Mouse (Mus musculus): ENCODE results near the gene Slc9a5.

Slc9a5 gene

DNA sequence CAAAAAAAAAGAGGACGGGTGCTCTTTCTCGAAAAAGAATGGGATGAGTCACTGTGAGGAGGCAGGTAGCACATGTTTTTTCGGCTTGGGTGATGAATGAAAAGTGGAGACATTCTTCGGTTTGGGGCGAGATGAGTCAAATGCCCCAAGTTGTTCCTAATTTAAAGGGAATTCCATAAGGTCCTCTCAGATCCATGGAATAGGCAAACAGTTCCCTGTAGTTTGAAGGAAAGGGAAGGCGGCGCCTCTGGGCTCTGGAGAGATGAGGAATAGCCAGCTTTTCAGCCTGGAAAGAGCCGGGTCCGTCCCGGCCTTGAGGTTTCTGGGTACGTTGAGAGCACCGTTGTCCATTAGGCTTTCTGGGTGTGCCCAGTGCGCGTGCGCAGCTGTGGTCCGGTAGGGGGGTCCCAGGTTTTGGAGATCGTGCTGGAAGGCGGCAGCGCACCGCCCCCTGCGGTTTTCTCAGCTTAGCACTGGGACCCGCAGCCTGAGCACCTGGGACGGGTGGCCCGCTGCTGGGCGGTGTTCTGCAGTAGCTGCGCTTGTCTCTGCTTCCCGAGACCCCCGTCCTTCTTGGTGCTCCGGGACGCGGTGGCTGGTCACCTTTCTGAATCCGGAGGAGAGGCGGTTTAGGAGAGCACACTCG, at the start of gene Slc9a5:
Gene Slc9a5, plus strand, starts transcription at position 394 of the 646 bp plus-strand sequence.
- peak; percentile 90 for DNase-seq

- DNase-seq: no peak
Observed at GRCm38 (mm10) chr8:105299962-105300361, 48.7 kb upstream of the Slc9a5 start.

- no peak for DNase-seq
Observed at GRCm38 (mm10) chr8:105303396-105303795, 45.2 kb upstream of the Slc9a5 start.

DNA sequence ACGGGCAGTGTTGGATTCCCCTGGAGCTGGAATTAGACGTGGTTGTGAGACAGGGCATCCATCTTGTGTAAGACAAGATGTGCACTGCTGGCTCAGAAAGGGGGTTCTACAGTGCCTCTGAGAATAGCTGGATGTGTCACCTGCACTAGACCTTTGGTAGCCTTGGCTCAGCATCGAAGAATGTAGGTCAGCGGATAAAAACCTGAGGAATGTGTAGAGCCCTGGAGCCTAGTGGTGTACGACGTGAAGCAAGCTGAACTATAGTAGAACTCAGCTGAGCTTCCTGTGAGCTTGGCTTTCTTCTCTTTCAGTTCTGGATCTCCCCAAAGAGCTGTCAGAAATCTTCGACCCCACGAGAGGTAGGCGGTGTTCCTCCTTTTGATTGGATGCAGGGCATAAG, 44.8 kb upstream of the Slc9a5 start:
- DNase-seq: no peak

DNA sequence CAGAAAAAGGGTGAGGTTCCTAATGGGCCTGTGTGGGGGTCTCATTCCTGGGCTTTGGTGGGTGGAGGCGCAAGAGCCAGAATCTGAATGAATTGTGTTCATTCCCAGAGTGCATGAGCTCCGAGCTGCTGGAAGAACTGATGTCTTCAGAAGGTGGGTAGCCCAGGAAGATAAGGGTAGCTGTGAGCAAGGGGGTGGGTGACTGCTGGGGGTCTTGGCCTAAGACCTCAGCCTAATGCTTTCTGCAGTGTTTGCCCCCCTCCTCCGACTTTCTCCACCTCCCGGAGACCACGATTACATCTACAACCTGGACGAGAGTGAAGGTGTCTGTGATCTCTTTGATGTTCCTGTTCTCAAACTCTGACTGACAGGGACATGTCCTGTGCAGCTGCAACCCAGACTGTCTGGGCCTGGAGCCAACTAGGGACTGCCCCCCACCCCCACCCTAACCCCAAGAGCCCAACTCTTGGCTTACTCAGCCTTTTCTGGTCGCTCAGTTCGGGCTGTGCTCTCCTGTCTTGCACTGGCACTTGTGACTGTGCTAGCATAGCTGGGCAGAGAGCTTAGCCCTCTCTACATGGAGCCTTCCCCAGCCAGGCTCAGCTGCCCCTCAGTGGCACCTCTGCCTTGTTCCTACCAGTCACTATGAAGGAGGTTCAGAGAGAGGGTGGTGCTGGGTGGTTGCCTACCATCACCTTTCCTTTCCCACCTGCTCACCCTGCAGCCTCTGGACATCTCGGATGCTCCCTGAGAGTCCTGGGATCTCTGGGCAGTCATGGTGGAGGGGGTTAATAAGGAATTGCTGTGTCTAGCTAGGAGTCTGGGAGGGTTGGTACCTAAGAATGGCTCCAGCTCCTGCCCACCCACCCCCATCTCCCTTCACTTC, 44.1 kb upstream of the Slc9a5 start:
- no peak for DNase-seq

DNA sequence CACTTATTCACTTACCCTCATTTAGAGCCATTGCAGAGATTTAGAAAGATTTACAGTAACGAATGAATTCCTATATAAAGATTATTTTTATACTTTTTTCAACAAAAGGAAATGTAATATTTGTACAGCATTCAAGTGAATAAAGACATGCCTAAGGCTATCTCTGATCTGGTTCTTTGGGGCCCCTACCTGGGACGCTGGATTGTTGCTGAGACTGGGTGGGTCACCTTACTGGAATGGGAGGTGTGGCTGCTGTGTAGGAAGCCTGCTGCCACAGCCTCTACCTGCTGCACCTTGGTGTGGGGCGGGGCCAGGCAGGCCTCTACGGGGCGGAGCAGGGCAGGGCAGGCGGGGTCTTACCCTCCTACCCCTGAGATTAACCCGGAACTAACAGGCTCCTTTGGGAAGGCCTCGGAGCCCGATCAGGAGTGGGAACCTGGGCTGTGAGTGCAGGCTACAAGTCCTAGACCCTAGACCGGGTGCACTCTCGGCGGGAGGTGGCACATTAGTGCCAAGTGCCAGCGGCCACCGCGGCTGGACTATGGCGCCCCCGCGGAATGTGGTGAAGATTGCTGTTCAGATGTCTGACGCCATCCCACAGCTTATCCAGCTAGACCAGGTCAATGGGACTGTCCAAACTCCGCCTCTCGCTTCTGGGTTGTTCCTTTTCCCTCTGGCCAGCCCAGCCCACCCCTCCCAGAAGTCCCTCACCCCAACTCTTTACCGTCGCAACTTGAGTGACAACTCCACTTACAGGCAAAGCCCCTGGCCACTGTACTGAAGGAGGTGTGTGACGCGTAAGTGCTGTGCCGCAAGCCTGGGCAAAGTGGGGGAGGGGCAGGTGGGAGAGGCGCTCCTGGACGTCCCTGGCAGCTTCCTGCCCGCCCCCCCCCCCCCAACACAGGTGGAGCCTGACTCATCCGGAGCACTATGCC, 43.2 kb upstream of the Slc9a5 start, which contains the start of gene Elmo3:
Gene Elmo3, plus strand, starts transcription at position 391 of the 935 bp plus-strand sequence.
- DNase-seq: peak; percentile 71

- no peak for DNase-seq
Observed at GRCm38 (mm10) chr8:105306146-105306691, 42.4 kb upstream of the Slc9a5 start.

GRCm38 (mm10) chr8:105307670-105308069, 41.0 kb upstream of the Slc9a5 start:
- DNase-seq: no peak

- DNase-seq: no peak
Observed at GRCm38 (mm10) chr8:105308428-105308827, 40.2 kb upstream of the Slc9a5 start.

GRCm38 (mm10) chr8:105309142-105309847, 39.3 kb upstream of the Slc9a5 start:
- DNase-seq: no peak

- no peak for DNase-seq
Observed at GRCm38 (mm10) chr8:105310118-105310517, 38.5 kb upstream of the Slc9a5 start.

GRCm38 (mm10) chr8:105311718-105312117, 36.9 kb upstream of the Slc9a5 start:
- no peak for DNase-seq

GRCm38 (mm10) chr8:105312891-105313481, 35.7 kb upstream of the Slc9a5 start:
- DNase-seq: no peak

GRCm38 (mm10) chr8:105313622-105314402, 34.8 kb upstream of the Slc9a5 start:
- DNase-seq: peak; percentile 28

DNA sequence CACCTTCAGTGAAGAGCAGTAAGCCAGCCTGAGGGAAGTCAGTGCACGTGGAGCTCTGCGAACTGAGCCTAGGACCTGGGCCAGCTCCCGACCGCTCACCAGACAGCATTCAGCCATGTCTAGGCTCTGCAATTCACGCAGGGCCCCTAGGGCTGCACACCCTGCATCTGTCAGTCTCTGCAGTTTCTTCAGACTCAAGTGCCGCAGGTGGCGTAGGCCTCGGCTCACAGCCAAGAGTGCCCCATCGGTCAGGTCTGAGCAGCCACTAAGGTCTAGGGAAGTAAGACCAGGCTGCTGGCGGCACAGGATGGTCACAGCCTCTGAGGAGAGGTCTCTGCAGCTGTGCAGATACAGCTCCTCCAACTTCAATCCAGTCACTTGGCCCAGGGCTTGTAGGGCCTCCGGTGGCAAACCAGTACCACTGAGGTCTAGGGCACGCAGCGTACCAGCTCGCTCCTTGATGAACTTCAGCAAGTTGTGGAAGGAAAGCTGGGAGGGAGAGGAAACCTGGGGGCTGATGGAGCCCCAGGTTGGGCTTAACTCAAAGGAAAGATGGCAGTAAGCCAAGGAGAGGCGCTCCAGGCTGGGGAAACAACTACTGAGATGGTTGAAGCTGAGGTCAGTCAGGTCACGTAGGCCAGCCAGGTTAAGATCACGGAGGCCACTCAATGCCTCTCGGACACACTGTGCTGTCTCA, 33.4 kb upstream of the Slc9a5 start:
- no peak for DNase-seq

- no peak for DNase-seq
Observed at GRCm38 (mm10) chr8:105317941-105318340, 30.7 kb upstream of the Slc9a5 start.

- DNase-seq: no peak
Observed at GRCm38 (mm10) chr8:105318662-105319190, 29.9 kb upstream of the Slc9a5 start.

GRCm38 (mm10) chr8:105323183-105323582, 25.5 kb upstream of the Slc9a5 start:
- DNase-seq: no peak

DNA sequence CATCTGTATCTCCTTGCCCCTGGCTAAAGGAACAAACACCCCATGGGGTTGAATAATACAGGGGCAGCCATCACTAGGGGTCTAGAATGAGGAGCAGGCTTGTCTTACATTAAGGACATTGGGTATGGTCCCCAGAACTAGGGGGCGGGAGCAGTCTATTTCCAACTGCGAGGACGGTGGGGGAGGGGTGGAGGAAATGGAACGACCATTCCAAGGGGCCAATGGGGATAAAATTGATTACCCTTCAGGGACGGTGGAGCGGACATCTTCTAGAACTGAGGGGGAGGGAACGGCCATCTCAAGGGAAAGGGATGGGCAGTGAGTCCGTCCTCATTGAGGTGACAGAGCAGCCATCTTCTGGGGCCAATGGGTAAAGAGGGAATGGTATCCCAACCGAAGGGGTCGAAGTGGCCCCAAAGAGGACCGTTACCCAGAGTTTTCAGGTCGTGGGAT, 23.0 kb upstream of the Slc9a5 start:
- peak; percentile 59 for DNase-seq

All from embryo, embryonic 11 days (tissue).